Mouse (Mus musculus): ENCODE results near the gene Stk38. TPM values are rescaled to one million over a fixed set of nuclear protein-coding genes. Genes with fewer than 3 reads are reported as not detected.

Gene Stk38
- total and polyA plus RNA-seq, 3 experiments: 14.4 to 290 (median 49.3) TPM

- TF ChIP-seq POLR2AphosphoS2 (IDR thresholded peaks at IDR 0.05; ENCODE audit: low read length) (peak; percentile 54; the same call in 1 of the 2 replicates), NELFE (IDR thresholded peaks at IDR 0.05; ENCODE audit: low read depth, low read length) (peak; percentile 80), CHD1 (IDR thresholded peaks at IDR 0.05; ENCODE audit: low read depth, low read length) (no peak), POLR2AphosphoS5 (IDR thresholded peaks at IDR 0.05; ENCODE audit: borderline replicate concordance, low read depth, low read length) (no peak)
These were observed at the start of gene Stk38 (continued) for GRCm38 (mm10) chr17:29007641-29008325.

DNA sequence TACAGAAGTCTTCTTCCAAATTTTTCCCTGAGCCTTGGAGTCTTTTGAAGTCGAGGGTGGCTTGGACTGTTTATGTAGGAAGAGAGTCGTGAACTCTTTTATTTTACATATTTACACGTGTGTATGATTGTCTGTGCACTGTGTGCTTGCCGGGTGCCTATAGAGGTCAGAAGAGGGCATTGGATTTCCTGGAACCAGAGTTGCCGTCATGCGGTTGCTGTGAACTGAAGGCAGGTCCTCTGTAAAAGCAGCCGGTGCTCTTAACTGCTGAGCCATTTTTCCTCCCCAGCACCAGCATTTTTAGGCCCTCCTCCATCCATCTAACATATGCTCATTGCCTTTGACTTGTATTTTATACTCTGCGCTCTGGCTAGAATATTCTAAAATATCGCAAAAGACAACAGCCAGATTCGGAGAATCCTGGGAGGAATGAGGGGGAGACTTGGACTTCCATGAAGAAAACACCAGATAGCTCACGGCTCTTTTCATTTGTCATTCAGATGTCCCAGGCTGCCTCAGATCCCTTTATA lies 49.6 kb upstream of the Stk38 start:
- no peak overlapping the region for H3K9ac ChIP-seq (ENCODE audit: control insufficient read depth, low read depth, low read length, poor library complexity, severe bottlenecking)
- H3K27ac ChIP-seq (ENCODE audit: control insufficient read depth, low read depth, low read length): no peak overlapping the region
- no peak overlapping the region for H3K4me3 ChIP-seq (ENCODE audit: control insufficient read depth in 1 of 2, insufficient read depth in 1 of 2, low read depth in 2 of 2, low read length in 2 of 2)
- no peak for DNase-seq (ENCODE audit: low read depth, low spot score)
- no peaks in the 10 kb centered on the region for H3K9me3 ChIP-seq (replicated peaks; ENCODE audit: insufficient read depth, low read length)
- H3K4me1 ChIP-seq (ENCODE audit: control insufficient read depth in 1 of 2, insufficient read depth in 2 of 2, low read length in 2 of 2): peaks cover 3 to 7% of the 10 kb centered on the region in 2 experiments; a peak in 2 of 4 replicates
- H3K79me2 ChIP-seq (ENCODE audit: control insufficient read depth, insufficient read depth, low read length, poor library complexity): no peaks in the 10 kb centered on the region
- no peaks in the 10 kb centered on the region for H3K27me3 ChIP-seq (ENCODE audit: control insufficient read depth in 1 of 2, insufficient read depth in 2 of 2, low read length in 2 of 2)
- 0 out of 4 replicates have a peak, but pooled peaks cover 0 to 5% of the 10 kb centered on the region in 2 experiments for H3K36me3 ChIP-seq (ENCODE audit: control insufficient read depth in 1 of 2, insufficient read depth in 2 of 2, low read length in 2 of 2)
- TF ChIP-seq POLR2A (IDR thresholded peaks at IDR 0.05; ENCODE audit: control insufficient read depth in 1 of 2, insufficient read depth in 1 of 2, low read depth in 1 of 2, low read length in 2 of 2, poor library complexity in 1 of 2): no peak

DNA sequence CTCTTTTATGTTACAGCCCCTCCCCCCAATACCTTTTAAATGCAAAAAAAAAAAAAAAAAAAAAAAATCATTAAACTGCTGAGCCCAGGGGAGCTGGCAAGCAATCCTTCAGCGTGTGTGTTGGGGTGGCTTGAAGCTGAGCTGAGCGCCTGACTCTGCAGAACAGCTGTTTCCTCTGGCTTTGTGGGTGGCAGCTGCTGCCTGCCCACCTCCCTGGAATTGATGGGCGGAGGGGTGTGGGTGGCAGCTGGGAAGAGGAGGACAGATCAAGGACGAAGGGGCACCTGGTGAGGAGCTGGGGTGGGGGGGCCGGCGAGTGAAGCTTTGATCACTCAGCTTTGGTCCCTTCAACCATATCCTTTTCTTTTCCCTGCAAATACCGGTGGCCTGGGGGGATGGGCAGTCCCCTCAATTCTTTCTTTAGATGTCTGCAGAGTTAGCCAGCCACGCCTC lies 48.9 kb upstream of the Stk38 start:
- TF ChIP-seq NRF1 (IDR thresholded peaks at IDR 0.05; ENCODE audit: insufficient read depth, low read depth, low read length, poor library complexity, severe bottlenecking) (no peak), ZNF384 (IDR thresholded peaks at IDR 0.05; ENCODE audit: low read depth, low read length) (peak; percentile 58)
- Histone ChIP-seq H3K27ac (ENCODE audit: control insufficient read depth, low read depth, low read length) (no peak overlapping the region), H3K79me2 (ENCODE audit: control insufficient read depth, insufficient read depth, low read length, poor library complexity) (no peaks in the 10 kb centered on the region), H3K27me3 (ENCODE audit: control insufficient read depth in 1 of 2, insufficient read depth in 2 of 2, low read length in 2 of 2) (no peaks in the 10 kb centered on the region), H3K4me3 (ENCODE audit: control insufficient read depth in 1 of 2, insufficient read depth in 1 of 2, low read depth in 2 of 2, low read length in 2 of 2) (no peak overlapping the region), H3K36me3 (ENCODE audit: control insufficient read depth in 1 of 2, insufficient read depth in 2 of 2, low read length in 2 of 2) (0 out of 4 replicates have a peak, but pooled peaks cover 0 to 3% of the 10 kb centered on the region in 2 experiments), H3K4me1 (ENCODE audit: control insufficient read depth in 1 of 2, insufficient read depth in 2 of 2, low read length in 2 of 2) (peaks cover 3% of the 10 kb centered on the region in 2 experiments; a peak in 2 of 4 replicates), H3K9me3 (replicated peaks; ENCODE audit: insufficient read depth, low read length) (no peaks in the 10 kb centered on the region), H3K9ac (ENCODE audit: control insufficient read depth, low read depth, low read length, poor library complexity, severe bottlenecking) (no peak overlapping the region)
- no peak for DNase-seq (ENCODE audit: low read depth, low spot score)

DNA sequence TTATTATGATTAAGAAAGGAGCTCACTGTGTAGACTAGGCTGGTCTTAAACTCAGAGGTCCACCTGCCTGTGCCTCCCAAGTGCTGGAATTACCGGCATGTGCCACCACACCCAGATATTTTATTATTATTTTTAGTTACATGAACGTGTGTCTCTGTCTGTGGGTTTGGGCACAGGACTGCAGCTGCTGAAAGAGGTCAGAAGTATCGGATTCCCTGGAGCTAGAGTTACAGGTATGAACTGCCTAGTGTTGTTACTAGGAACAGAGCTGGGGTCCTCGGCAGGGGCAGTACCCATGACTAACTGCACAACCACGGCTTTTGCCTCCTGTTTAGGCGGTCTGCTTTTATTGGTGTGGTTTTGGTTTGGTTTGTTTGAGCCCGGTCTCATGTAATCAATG lies 48.4 kb upstream of the Stk38 start:
- H3K4me3 ChIP-seq (ENCODE audit: control insufficient read depth in 1 of 2, insufficient read depth in 1 of 2, low read depth in 2 of 2, low read length in 2 of 2): no peak overlapping the region

More for the DNA sequence above, 48.4 kb upstream of the Stk38 start:
- peaks cover 0 to 3% of the 10 kb centered on the region in 2 experiments; a peak in 1 of 4 replicates for H3K4me1 ChIP-seq (ENCODE audit: control insufficient read depth in 1 of 2, insufficient read depth in 2 of 2, low read length in 2 of 2)
- 0 out of 4 replicates have a peak, but pooled peaks cover 0 to 3% of the 10 kb centered on the region in 2 experiments for H3K36me3 ChIP-seq (ENCODE audit: control insufficient read depth in 1 of 2, insufficient read depth in 2 of 2, low read length in 2 of 2)
- H3K27ac ChIP-seq (ENCODE audit: control insufficient read depth, low read depth, low read length): no peak overlapping the region
- no peaks in the 10 kb centered on the region for H3K79me2 ChIP-seq (ENCODE audit: control insufficient read depth, insufficient read depth, low read length, poor library complexity)
- no peaks in the 10 kb centered on the region for H3K9me3 ChIP-seq (replicated peaks; ENCODE audit: insufficient read depth, low read length)
- no peak for DNase-seq (ENCODE audit: low read depth, low spot score)
- H3K9ac ChIP-seq (ENCODE audit: control insufficient read depth, low read depth, low read length, poor library complexity, severe bottlenecking): no peak overlapping the region
- no peak for TF ChIP-seq POLR2AphosphoS2 (IDR thresholded peaks at IDR 0.05; ENCODE audit: low read length)
- no peaks in the 10 kb centered on the region for H3K27me3 ChIP-seq (ENCODE audit: control insufficient read depth in 1 of 2, insufficient read depth in 2 of 2, low read length in 2 of 2)
